Mouse (Mus musculus): ENCODE results near the gene Arhgef12.

- TF ChIP-seq CTCF (IDR thresholded peaks at IDR 0.05; ENCODE audit: low read depth) (no peak), EP300 (optimal IDR thresholded peaks at IDR 0.05) (no peak)
Measured at GRCm38 (mm10) chr9:43011061-43011460, 96.0 kb downstream of the Arhgef12 start.
